Mouse (Mus musculus) megakaryocyte, embryonic 14.5 days (primary cell): ENCODE results near the gene Gm2174. TPM values are rescaled to one million over a fixed set of nuclear protein-coding genes. Genes with fewer than 3 reads are reported as not detected.

Experiments
- H3K27me3 ChIP-seq: replicated peaks from 2 replicates; pipeline ENCODE3; 2012; ENCODE audit warnings: inconsistent platforms
- H3K36me3 ChIP-seq: replicated peaks from 2 replicates; pipeline ENCODE3; 2012; ENCODE audit warnings: low read length, inconsistent platforms, mixed read lengths
- H3K4me1 ChIP-seq: 2 replicates; pipeline ENCODE4 v1.6.1; 2012; ENCODE audit warnings: inconsistent platforms
- H3K4me3 ChIP-seq: replicated peaks from 2 replicates; pipeline ENCODE3; 2012; ENCODE audit warnings: moderate library complexity, mild to moderate bottlenecking, inconsistent platforms
- H3K9me3 ChIP-seq: 2 replicates; pipeline ENCODE4 v1.6.1; 2012; ENCODE audit warnings: inconsistent platforms
- FLI1 ChIP-seq: IDR thresholded peaks from 2 replicates; pipeline ENCODE4 v1.6.1; 2012; ENCODE audit warnings: low read length, inconsistent platforms, mixed read lengths
- GATA1 ChIP-seq: IDR thresholded peaks from 3 replicates; pipeline ENCODE4 v1.6.1; 2012; ENCODE audit warnings: mixed read lengths, low read length, inconsistent platforms, borderline replicate concordance
- polyA plus RNA-seq: library from polyadenylated mRNA; stranded (reverse); fragments of >175 nt; gene quantifications from 2 replicates; pipeline ENCODE4 v1.2.3, GENCODE M21; 2012; ENCODE audit warnings: low replicate concordance; ENCODE audit not compliant: insufficient read depth

Gm2174 gene
- polyA plus RNA-seq: not detected in 2 replicates

- TF ChIP-seq FLI1 (no peak), GATA1 (no peak)
- no peaks in the 10 kb centered on the region for H3K9me3 ChIP-seq
- H3K4me3 ChIP-seq: no peak within 1 kb of the TSS
- peaks cover 47% of the 10 kb centered on the region for H3K4me1 ChIP-seq
- H3K36me3 ChIP-seq: no peaks in the 10 kb centered on the region
- H3K27me3 ChIP-seq: peaks cover 3% of the 10 kb centered on the region
Observed at GRCm38 (mm10) chrX:56447524-56448015, at the start of gene Gm2174. Gm2174 (plus strand) TSS chrX:56447965.

DNA sequence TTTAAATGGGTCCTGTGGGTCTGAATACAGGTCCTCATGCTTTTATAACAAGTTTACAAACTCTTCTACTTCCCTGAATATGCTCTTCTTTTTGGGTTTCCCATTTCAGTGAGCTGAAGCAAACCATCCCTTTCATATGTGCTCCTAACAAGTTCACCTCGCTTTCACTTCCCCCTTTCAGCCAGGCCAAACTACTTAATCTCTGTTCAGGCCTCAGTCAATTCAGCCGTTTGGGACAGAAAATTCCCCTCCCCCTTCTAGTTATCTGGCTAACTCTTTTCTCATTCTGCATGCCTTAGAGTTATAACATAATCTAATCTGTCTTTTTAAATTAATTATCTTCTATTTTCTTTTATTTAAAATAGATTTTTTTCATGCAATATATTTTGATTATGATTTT lies 43.1 kb upstream of the Gm2174 start:
- peaks cover 2% of the 10 kb centered on the region for H3K27me3 ChIP-seq
- TF ChIP-seq FLI1 (no peak), GATA1 (no peak)
- H3K36me3 ChIP-seq: no peaks in the 10 kb centered on the region
- H3K9me3 ChIP-seq: no peaks in the 10 kb centered on the region
- H3K4me1 ChIP-seq: peaks cover 8% of the 10 kb centered on the region; the same call in 1 of the 2 replicates
- no peak overlapping the region for H3K4me3 ChIP-seq

GRCm38 (mm10) chrX:56405482-56405881 lies 42.3 kb upstream of the Gm2174 start:
- Histone ChIP-seq H3K9me3 (no peaks in the 10 kb centered on the region), H3K36me3 (no peaks in the 10 kb centered on the region), H3K27me3 (peaks cover 2% of the 10 kb centered on the region), H3K4me1 (peaks cover 8% of the 10 kb centered on the region; the same call in 1 of the 2 replicates), H3K4me3 (no peak overlapping the region)
- TF ChIP-seq FLI1 (no peak), GATA1 (no peak)

DNA sequence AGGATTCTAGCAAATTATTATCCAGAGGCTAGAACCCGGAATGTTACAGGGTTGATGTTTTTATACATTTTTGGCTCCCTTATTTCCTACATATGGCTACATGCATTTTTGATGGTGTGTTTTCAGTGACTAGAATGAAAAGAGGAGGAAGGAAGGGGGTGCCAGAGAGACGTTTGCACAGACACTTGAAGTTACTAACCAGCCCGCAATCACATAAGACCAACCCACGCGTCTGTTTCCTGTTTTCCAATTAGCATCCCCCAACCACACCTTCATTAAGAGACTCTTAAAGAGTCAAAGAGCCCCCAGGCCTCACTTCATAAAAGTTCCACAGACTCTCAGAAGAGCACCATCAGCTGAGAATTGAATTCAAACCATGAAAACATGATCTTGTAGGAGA lies 41.6 kb upstream of the Gm2174 start:
- Histone ChIP-seq H3K9me3 (no peaks in the 10 kb centered on the region), H3K27me3 (no peaks in the 10 kb centered on the region), H3K4me1 (peaks cover 8% of the 10 kb centered on the region; the same call in 1 of the 2 replicates), H3K36me3 (no peaks in the 10 kb centered on the region), H3K4me3 (no peak overlapping the region)
- TF ChIP-seq FLI1: no peak

- peaks cover 1% of the 10 kb centered on the region for H3K27me3 ChIP-seq
- peaks cover 12% of the 10 kb centered on the region; the same call in 1 of the 2 replicates for H3K4me1 ChIP-seq
- H3K36me3 ChIP-seq: no peaks in the 10 kb centered on the region
- H3K9me3 ChIP-seq: no peaks in the 10 kb centered on the region
- no peak overlapping the region for H3K4me3 ChIP-seq
- TF ChIP-seq FLI1 (no peak), GATA1 (no peak)
Observed at GRCm38 (mm10) chrX:56416277-56416676, 31.5 kb upstream of the Gm2174 start.

GRCm38 (mm10) chrX:56417541-56417940 lies 30.2 kb upstream of the Gm2174 start:
- Histone ChIP-seq H3K27me3 (peaks cover 1% of the 10 kb centered on the region), H3K9me3 (no peaks in the 10 kb centered on the region), H3K36me3 (no peaks in the 10 kb centered on the region), H3K4me1 (peaks cover 12% of the 10 kb centered on the region; the same call in 1 of the 2 replicates), H3K4me3 (no peak overlapping the region)
- TF ChIP-seq GATA1 (no peak), FLI1 (no peak)

DNA sequence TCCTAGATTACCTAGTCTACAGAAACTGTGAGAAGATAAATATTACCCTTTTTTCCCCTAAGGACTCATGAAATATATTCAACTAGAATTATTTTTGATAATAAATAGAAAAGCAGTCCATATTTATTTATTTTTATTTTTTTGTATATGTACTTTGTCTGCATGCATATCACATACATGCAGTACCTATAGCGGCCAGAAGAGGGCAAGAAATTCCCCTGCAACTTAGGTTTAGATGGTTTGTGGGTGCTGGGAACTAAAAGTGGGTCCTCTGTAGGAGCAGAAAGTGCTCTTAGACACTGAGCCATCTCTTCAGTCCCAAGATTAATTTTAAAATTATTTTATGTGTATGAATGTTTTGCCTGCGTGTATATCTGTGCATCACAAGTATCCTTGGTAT lies 17.2 kb upstream of the Gm2174 start:
- H3K9me3 ChIP-seq: no peaks in the 10 kb centered on the region
- no peaks in the 10 kb centered on the region for H3K36me3 ChIP-seq
- TF ChIP-seq FLI1 (no peak), GATA1 (no peak)
- no peaks in the 10 kb centered on the region for H3K27me3 ChIP-seq
- H3K4me3 ChIP-seq: no peak overlapping the region
- peaks cover 10% of the 10 kb centered on the region for H3K4me1 ChIP-seq

GRCm38 (mm10) chrX:56435758-56436283 lies 11.9 kb upstream of the Gm2174 start:
- no peaks in the 10 kb centered on the region for H3K36me3 ChIP-seq
- peaks cover 12% of the 10 kb centered on the region; the same call in 1 of the 2 replicates for H3K4me1 ChIP-seq
- TF ChIP-seq GATA1 (no peak), FLI1 (no peak)

GRCm38 (mm10) chrX:56446487-56447428 lies 1.0 kb upstream of the Gm2174 start:
- H3K36me3 ChIP-seq: no peaks in the 10 kb centered on the region
- TF ChIP-seq FLI1 (no peak), GATA1 (no peak)
- peaks cover 3% of the 10 kb centered on the region for H3K27me3 ChIP-seq
- H3K4me3 ChIP-seq: no peak overlapping the region
- peaks cover 45% of the 10 kb centered on the region for H3K4me1 ChIP-seq
- no peaks in the 10 kb centered on the region for H3K9me3 ChIP-seq

More at GRCm38 (mm10) chrX:56435758-56436283, 11.9 kb upstream of the Gm2174 start:
- H3K27me3 ChIP-seq: peaks cover 2% of the 10 kb centered on the region
- peak overlapping the region; percentile 23 for H3K4me3 ChIP-seq
- H3K9me3 ChIP-seq: no peaks in the 10 kb centered on the region
